Mouse (Mus musculus) kidney, adult 2 months (tissue): ENCODE results near the gene Creb5. TPM values are rescaled to one million over a fixed set of nuclear protein-coding genes. Genes with fewer than 3 reads are reported as not detected.

Source experiments
- DNase-seq: peaks from one replicate; pipeline ENCODE4 v3.0.0; 2021
- H3K27ac ChIP-seq: fragments of 200-500 bp; 2 replicates; pipeline ENCODE4 v1.5.1; 2012; ENCODE audit warnings: low read depth, low read length, control low read depth, inconsistent platforms; ENCODE audit not compliant: insufficient read depth
- H3K27me3 ChIP-seq: fragments of 200-500 bp; replicated peaks from 2 replicates; pipeline ENCODE4 v1.6.1; 2012; ENCODE audit warnings: mild to moderate bottlenecking, moderate library complexity, low read length, inconsistent platforms; ENCODE audit not compliant: control insufficient read depth, insufficient read depth
- H3K36me3 ChIP-seq: fragments of 200-500 bp; 2 replicates; pipeline ENCODE4 v1.6.1; 2012; ENCODE audit warnings: mild to moderate bottlenecking, moderate library complexity, low read length, inconsistent platforms; ENCODE audit not compliant: control insufficient read depth, insufficient read depth
- H3K4me1 ChIP-seq: fragments of 200-500 bp; 2 replicates; pipeline ENCODE4 v1.6.1; 2011; ENCODE audit warnings: low read length; ENCODE audit not compliant: control insufficient read depth, insufficient read depth
- H3K4me3 ChIP-seq: fragments of 200-500 bp; 2 replicates; pipeline ENCODE4 v1.5.1; 2011; ENCODE audit warnings: mild to moderate bottlenecking, low read depth, low read length, control low read depth; ENCODE audit not compliant: insufficient read depth
- CTCF ChIP-seq: fragments of 200-500 bp; conservative IDR thresholded peaks from 2 replicates; pipeline ENCODE4 v1.5.1; 2011; ENCODE audit warnings: low read depth, mild to moderate bottlenecking, control low read depth, low read length, moderate library complexity, mixed read lengths; ENCODE audit not compliant: insufficient read depth, insufficient read length
- POLR2A ChIP-seq: fragments of 200-500 bp; IDR thresholded peaks from one replicate; pipeline ENCODE4 v1.6.1; 2011; ENCODE audit warnings: low read depth, low read length, control low read depth
- WGBS: fragments of 180-500 bp; shearing (Covaris S2); methylation state at CpG from one replicate; pipeline ENCODE4 v1.1.7; 2018; 5-methylcytosine and 5-hydroxymethylcytosine counted together
- polyA plus RNA-seq: library from polyadenylated mRNA; depleted of rRNA; stranded (reverse); fragments of >200 nt; gene quantifications from 2 replicates; pipeline ENCODE4 v1.2.3, GENCODE M21; 2012

Gene Creb5
- polyA plus RNA-seq, 1 experiment: 0.67 TPM

- peak; percentile 34 for DNase-seq
- H3K4me3 ChIP-seq: no peak overlapping the region
- 83% methylated on average over 5 of the region's 5 CpGs for WGBS
These were observed 82.9 kb downstream of the Creb5 start for GRCm38 (mm10) chr6:53369928-53370327.

GRCm38 (mm10) chr6:53371962-53372361 lies 84.9 kb downstream of the Creb5 start:
- 95% methylated on average over 9 of the region's 9 CpGs for WGBS
- no peak for TF ChIP-seq POLR2A
- TF ChIP-seq CTCF: no peak

More at GRCm38 (mm10) chr6:53369928-53370327, 82.9 kb downstream of the Creb5 start:
- Histone ChIP-seq H3K27ac (no peak overlapping the region), H3K36me3 (no peaks in the 10 kb centered on the region), H3K27me3 (no peaks in the 10 kb centered on the region), H3K4me1 (no peaks in the 10 kb centered on the region)
- TF ChIP-seq CTCF (no peak), POLR2A (no peak)

GRCm38 (mm10) chr6:53374315-53374941 lies 87.4 kb downstream of the Creb5 start:
- H3K27me3 ChIP-seq: no peaks in the 10 kb centered on the region
- no peaks in the 10 kb centered on the region for H3K36me3 ChIP-seq
- H3K4me3 ChIP-seq: no peak overlapping the region
- H3K27ac ChIP-seq: no peak overlapping the region
- WGBS: 37% methylated on average over 3 of the region's 3 CpGs
- no peak for TF ChIP-seq CTCF
- TF ChIP-seq POLR2A: no peak
- no peaks in the 10 kb centered on the region for H3K4me1 ChIP-seq
- no peak for DNase-seq

More at GRCm38 (mm10) chr6:53371962-53372361, 84.9 kb downstream of the Creb5 start:
- H3K27ac ChIP-seq: no peak overlapping the region
- H3K4me1 ChIP-seq: no peaks in the 10 kb centered on the region
- no peak for DNase-seq
- H3K27me3 ChIP-seq: no peaks in the 10 kb centered on the region
- no peak overlapping the region for H3K4me3 ChIP-seq
- no peaks in the 10 kb centered on the region for H3K36me3 ChIP-seq

GRCm38 (mm10) chr6:53389277-53389676 lies 102.2 kb downstream of the Creb5 start:
- 93% methylated on average over 5 of the region's 5 CpGs for WGBS
- Histone ChIP-seq H3K27ac (no peak overlapping the region), H3K27me3 (no peaks in the 10 kb centered on the region), H3K4me1 (no peaks in the 10 kb centered on the region), H3K4me3 (no peak overlapping the region), H3K36me3 (no peaks in the 10 kb centered on the region)
- no peak for DNase-seq
- TF ChIP-seq CTCF: no peak
- no peak for TF ChIP-seq POLR2A

- peak; percentile 38 for DNase-seq
- TF ChIP-seq POLR2A (no peak), CTCF (no peak)
- Histone ChIP-seq H3K4me3 (0 out of 2 replicates have a peak overlapping the region, but pooled peaks have one; percentile 12), H3K27ac (no peak overlapping the region), H3K27me3 (no peaks in the 10 kb centered on the region), H3K36me3 (no peaks in the 10 kb centered on the region), H3K4me1 (no peaks in the 10 kb centered on the region)
- WGBS: 15% methylated on average over 6 of the region's 6 CpGs
These were observed 103.3 kb downstream of the Creb5 start for GRCm38 (mm10) chr6:53390413-53390812.

- Histone ChIP-seq H3K4me3 (no peak overlapping the region), H3K27me3 (no peaks in the 10 kb centered on the region), H3K36me3 (no peaks in the 10 kb centered on the region), H3K4me1 (no peaks in the 10 kb centered on the region), H3K27ac (no peak overlapping the region)
- TF ChIP-seq CTCF (no peak), POLR2A (no peak)
- 20% methylated on average over 7 of the region's 7 CpGs for WGBS
- no peak for DNase-seq
These were observed 107.0 kb downstream of the Creb5 start for GRCm38 (mm10) chr6:53394026-53394425.

- H3K36me3 ChIP-seq: no peaks in the 10 kb centered on the region
- no peak overlapping the region for H3K27ac ChIP-seq
- 66% methylated on average over 4 of the region's 4 CpGs for WGBS
- H3K27me3 ChIP-seq: no peaks in the 10 kb centered on the region
- no peak for DNase-seq
- no peaks in the 10 kb centered on the region for H3K4me1 ChIP-seq
- no peak for TF ChIP-seq CTCF
- no peak for TF ChIP-seq POLR2A
- H3K4me3 ChIP-seq: no peak overlapping the region
These were observed 108.1 kb downstream of the Creb5 start for GRCm38 (mm10) chr6:53395208-53395607.

- 94% methylated on average over 3 of the region's 3 CpGs for WGBS
These were observed 109.4 kb downstream of the Creb5 start for GRCm38 (mm10) chr6:53396421-53396820.

More at GRCm38 (mm10) chr6:53396421-53396820, 109.4 kb downstream of the Creb5 start:
- Histone ChIP-seq H3K27me3 (no peaks in the 10 kb centered on the region), H3K36me3 (no peaks in the 10 kb centered on the region), H3K27ac (no peak overlapping the region), H3K4me3 (no peak overlapping the region), H3K4me1 (no peaks in the 10 kb centered on the region)
- TF ChIP-seq CTCF (no peak), POLR2A (no peak)
- no peak for DNase-seq
